Comparison of ENCODE assay signal across 8 mouse cellular contexts in genomic region chr1:165655022-165655421, GRCm38 (mm10). TPM values are rescaled to one million over a fixed set of nuclear protein-coding genes. Genes with fewer than 3 reads are reported as not detected.
A peak's percentile ranks its signal among the peaks of the same experiment; 100 is the strongest.
DNase-seq lines count a peak whose midpoint lies in the region; ATAC-seq and TF ChIP-seq lines count a peak whose summit lies in the region.

No protein-coding gene starts in this region.

- no peak overlapping the region for H3K4me3 ChIP-seq in hindbrain, postnatal 0 days (ENCODE audit: low read length)
- H3K4me3 ChIP-seq in hindbrain, embryonic 12.5 days = no peak overlapping the region
- no peak overlapping the region for H3K4me3 ChIP-seq in stomach, postnatal 0 days (ENCODE audit: low read depth, low read length)

- no peaks in the 10 kb centered on the region for H3K27me3 ChIP-seq in hindbrain, postnatal 0 days (ENCODE audit: insufficient read depth, low read length)
- no peaks in the 10 kb centered on the region for H3K27me3 ChIP-seq in hindbrain, embryonic 12.5 days
- no peaks in the 10 kb centered on the region for H3K27me3 ChIP-seq in stomach, postnatal 0 days (ENCODE audit: control insufficient read depth, insufficient read depth, low read length)

- no peaks in the 10 kb centered on the region for H3K9me3 ChIP-seq in hindbrain, postnatal 0 days (ENCODE audit: low read length)
- no peaks in the 10 kb centered on the region for H3K9me3 ChIP-seq in hindbrain, embryonic 12.5 days (replicated peaks)
- H3K9me3 ChIP-seq in stomach, postnatal 0 days (ENCODE audit: control insufficient read depth, low read length) = no peaks in the 10 kb centered on the region

- no peak for TF ChIP-seq EP300 in stomach, postnatal 0 days (optimal IDR thresholded peaks at IDR 0.05)

- no peaks in the 10 kb centered on the region for H3K36me3 ChIP-seq in hindbrain, postnatal 0 days (ENCODE audit: insufficient read depth, low read length)
- H3K36me3 ChIP-seq in hindbrain, embryonic 12.5 days = no peaks in the 10 kb centered on the region
- H3K36me3 ChIP-seq in stomach, postnatal 0 days (ENCODE audit: control insufficient read depth, insufficient read depth, low read length) = peaks cover 4% of the 10 kb centered on the region; the same call in 1 of the 2 replicates

- H3K4me2 ChIP-seq in hindbrain, postnatal 0 days (ENCODE audit: low read depth, low read length) = no peak overlapping the region
- no peak overlapping the region for H3K4me2 ChIP-seq in hindbrain, embryonic 12.5 days (replicated peaks)
- H3K4me2 ChIP-seq in stomach, postnatal 0 days (replicated peaks; ENCODE audit: low read depth) = no peak overlapping the region

- no peak overlapping the region for H3K27ac ChIP-seq in hindbrain, postnatal 0 days
- H3K27ac ChIP-seq in hindbrain, embryonic 12.5 days = no peak overlapping the region
- no peak overlapping the region for H3K27ac ChIP-seq in stomach, postnatal 0 days (replicated peaks)

- 0 out of 2 replicates have a peak, but pooled peaks have one; percentile 5 for TF ChIP-seq CTCF in hindbrain, postnatal 0 days (IDR thresholded peaks at IDR 0.05; ENCODE audit: low read depth)
- TF ChIP-seq CTCF in stomach, postnatal 0 days (IDR thresholded peaks at IDR 0.05; ENCODE audit: low read depth) = peak; percentile 44

- DNase-seq in hindbrain, postnatal 0 days (ENCODE audit: low spot score) = no peak
- peak; percentile 72 for DNase-seq in R1 (ENCODE audit: low read depth, low spot score)
- DNase-seq in kidney, postnatal 36 days = peak; percentile 45 to 72
- DNase-seq in stomach, postnatal 0 days (ENCODE audit: low spot score) = no peak
- DNase-seq in right cerebral cortex, postnatal 25 days = no peak
- DNase-seq in urinary bladder, adult 2 months (ENCODE audit: low spot score) = no peak
- no peak for DNase-seq in left cerebral cortex, adult 8-10 months (ENCODE audit: low spot score in 2 of 2)

- no peak overlapping the region for H3K9ac ChIP-seq in hindbrain, postnatal 0 days (replicated peaks; ENCODE audit: low read length)
- no peak overlapping the region for H3K9ac ChIP-seq in hindbrain, embryonic 12.5 days
- H3K9ac ChIP-seq in stomach, postnatal 0 days (ENCODE audit: low read length) = no peak overlapping the region

- ATAC-seq in hindbrain, postnatal 0 days = no peak
- no peak for ATAC-seq in hindbrain, embryonic 12.5 days (ENCODE audit: low FRiP score)
- no peak for ATAC-seq in stomach, postnatal 0 days (ENCODE audit: low FRiP score, low TSS enrichment)

- WGBS in hindbrain, postnatal 0 days = 73% methylated on average over 6 of the region's 6 CpGs
- WGBS in hindbrain, embryonic 12.5 days = 68% methylated on average over 6 of the region's 6 CpGs
- WGBS in stomach, postnatal 0 days = 69% methylated on average over 6 of the region's 6 CpGs

- no peaks in the 10 kb centered on the region for H3K4me1 ChIP-seq in hindbrain, postnatal 0 days (ENCODE audit: insufficient read depth, low read length)
- H3K4me1 ChIP-seq in hindbrain, embryonic 12.5 days = no peaks in the 10 kb centered on the region
- H3K4me1 ChIP-seq in stomach, postnatal 0 days (replicated peaks; ENCODE audit: control insufficient read depth, insufficient read depth) = no peaks in the 10 kb centered on the region

RNA-seq across cellular contexts. Expression of gene Mpzl1, which starts 20.7 kb away (rescaled TPM):
- total RNA-seq in hindbrain, postnatal 0 days (2014; rRNA removed) = 30.2 and 42.8 TPM in 2 replicates
- polyA plus RNA-seq in hindbrain, postnatal 0 days (2015; fragmentation: Nextera tagmentation; extraction: Ambion mirVana) = 140 and 145 TPM in 2 replicates
- polyA plus RNA-seq in hindbrain, embryonic 12.5 days (2016; fragmentation: Nextera tagmentation; extraction: Ambion mirVana) = 140 and 148 TPM in 2 replicates
- polyA plus RNA-seq in stomach, postnatal 0 days (2015; fragmentation: Nextera tagmentation; extraction: Ambion mirVana) = 71.4 and 76.4 TPM in 2 replicates
- 77.7 and 84.2 TPM in 2 replicates for polyA plus RNA-seq in urinary bladder, adult 2 months (2012; rRNA removed)
- 10 to 100 TPM; 25.9 to 34.9 (median 28.8) TPM for total RNA-seq in left cerebral cortex, adult 8-10 months (2022)

RNA-seq across cellular contexts. Expression of gene Rcsd1, which starts 54.5 kb away (rescaled TPM):
- 6.0 and 9.0 TPM in 2 replicates for total RNA-seq in hindbrain, postnatal 0 days (2014; rRNA removed)
- polyA plus RNA-seq in hindbrain, postnatal 0 days (2015; fragmentation: Nextera tagmentation; extraction: Ambion mirVana) = 8.5 and 9.2 TPM in 2 replicates
- 16.8 and 18.4 TPM in 2 replicates for polyA plus RNA-seq in hindbrain, embryonic 12.5 days (2016; fragmentation: Nextera tagmentation; extraction: Ambion mirVana)
- polyA plus RNA-seq in stomach, postnatal 0 days (2015; fragmentation: Nextera tagmentation; extraction: Ambion mirVana) = 16.1 TPM in 2 replicates
- polyA plus RNA-seq in urinary bladder, adult 2 months (2012; rRNA removed) = 13.2 and 16.6 TPM in 2 replicates
- 1 to 10 TPM; 5.5 to 8.2 (median 7.3) TPM for total RNA-seq in left cerebral cortex, adult 8-10 months (2022)

Comparison
In these comparisons a context has a peak if more than half of its experiments do, and no peak if none do; other contexts are left out.
1. DNase-seq: peak in R1 (single experiment) and kidney, postnatal 36 days (2 of 2); none in hindbrain, postnatal 0 days (single experiment), stomach, postnatal 0 days (single experiment), right cerebral cortex, postnatal 25 days (single experiment), urinary bladder, adult 2 months (single experiment) and left cerebral cortex, adult 8-10 months (0 of 2).